Mouse (Mus musculus): Measurements from ENCODE around the gene Aplp2. TPM values are rescaled to one million over a fixed set of nuclear protein-coding genes. Genes with fewer than 3 reads are reported as not detected.

Gene Aplp2
- polyA plus RNA-seq, 1 experiment = 657 TPM

- Histone ChIP-seq H3K4me1 (ENCODE audit: control insufficient read depth, insufficient read depth, insufficient read length, low read length) (peaks cover 29% of the 10 kb centered on the region), H3K27ac (replicated peaks; ENCODE audit: low read depth, low read length) (no peak overlapping the region), H3K4me3 (ENCODE audit: insufficient read depth, low read depth, low read length) (no peak overlapping the region; the same call in 1 of the 2 replicates)
Observed at GRCm38 (mm10) chr9:31209502-31209901, 2.1 kb downstream of the Aplp2 start.

- Histone ChIP-seq H3K4me1 (ENCODE audit: control insufficient read depth, insufficient read depth, insufficient read length, low read length) (peaks cover 36% of the 10 kb centered on the region), H3K27ac (replicated peaks; ENCODE audit: low read depth, low read length) (no peak overlapping the region), H3K4me3 (ENCODE audit: insufficient read depth, low read depth, low read length) (no peak overlapping the region)
Observed at GRCm38 (mm10) chr9:31207732-31208131, 3.9 kb downstream of the Aplp2 start.

- Histone ChIP-seq H3K4me1 (ENCODE audit: control insufficient read depth, insufficient read depth, insufficient read length, low read length) (peaks cover 46% of the 10 kb centered on the region), H3K4me3 (ENCODE audit: insufficient read depth, low read depth, low read length) (no peak overlapping the region), H3K27ac (replicated peaks; ENCODE audit: low read depth, low read length) (peak overlapping the region; percentile 64)
Observed at GRCm38 (mm10) chr9:31204722-31205121, 6.9 kb downstream of the Aplp2 start.

GRCm38 (mm10) chr9:31203571-31204210 lies 7.9 kb downstream of the Aplp2 start:
- Histone ChIP-seq H3K4me3 (ENCODE audit: insufficient read depth, low read depth, low read length) (peak overlapping the region; percentile 4; the same call in 1 of the 2 replicates), H3K4me1 (ENCODE audit: control insufficient read depth, insufficient read depth, insufficient read length, low read length) (peaks cover 45% of the 10 kb centered on the region), H3K27ac (replicated peaks; ENCODE audit: low read depth, low read length) (peak overlapping the region; percentile 32)

- Histone ChIP-seq H3K27ac (replicated peaks; ENCODE audit: low read depth, low read length) (peak overlapping the region; percentile 32), H3K4me1 (ENCODE audit: control insufficient read depth, insufficient read depth, insufficient read length, low read length) (peaks cover 46% of the 10 kb centered on the region), H3K4me3 (ENCODE audit: insufficient read depth, low read depth, low read length) (no peak overlapping the region; the same call in 1 of the 2 replicates)
Observed at GRCm38 (mm10) chr9:31203068-31203467, 8.5 kb downstream of the Aplp2 start.

GRCm38 (mm10) chr9:31198614-31199013 lies 13.0 kb downstream of the Aplp2 start:
- Histone ChIP-seq H3K27ac (replicated peaks; ENCODE audit: low read depth, low read length) (0 out of 2 replicates have a peak overlapping the region, but pooled peaks have one; percentile 40), H3K4me1 (ENCODE audit: control insufficient read depth, insufficient read depth, insufficient read length, low read length) (peaks cover 22% of the 10 kb centered on the region), H3K4me3 (ENCODE audit: insufficient read depth, low read depth, low read length) (no peak overlapping the region)

- H3K27ac ChIP-seq (replicated peaks; ENCODE audit: low read depth, low read length) = no peak overlapping the region
Observed at GRCm38 (mm10) chr9:31197782-31198181, 13.8 kb downstream of the Aplp2 start.

GRCm38 (mm10) chr9:31196742-31197141 lies 14.9 kb downstream of the Aplp2 start:
- Histone ChIP-seq H3K4me1 (ENCODE audit: control insufficient read depth, insufficient read depth, insufficient read length, low read length) (peaks cover 15% of the 10 kb centered on the region), H3K27ac (replicated peaks; ENCODE audit: low read depth, low read length) (no peak overlapping the region), H3K4me3 (ENCODE audit: insufficient read depth, low read depth, low read length) (no peak overlapping the region)

More at GRCm38 (mm10) chr9:31197782-31198181, 13.8 kb downstream of the Aplp2 start:
- peaks cover 19% of the 10 kb centered on the region for H3K4me1 ChIP-seq (ENCODE audit: control insufficient read depth, insufficient read depth, insufficient read length, low read length)
- no peak overlapping the region for H3K4me3 ChIP-seq (ENCODE audit: insufficient read depth, low read depth, low read length)

- Histone ChIP-seq H3K27ac (replicated peaks; ENCODE audit: low read depth, low read length) (no peak overlapping the region), H3K4me3 (ENCODE audit: insufficient read depth, low read depth, low read length) (no peak overlapping the region), H3K4me1 (ENCODE audit: control insufficient read depth, insufficient read depth, insufficient read length, low read length) (peaks cover 18% of the 10 kb centered on the region)
Observed at GRCm38 (mm10) chr9:31195573-31195972, 16.0 kb downstream of the Aplp2 start.

GRCm38 (mm10) chr9:31192378-31192777 lies 19.2 kb downstream of the Aplp2 start:
- H3K27ac ChIP-seq (replicated peaks; ENCODE audit: low read depth, low read length) = no peak overlapping the region
- H3K4me1 ChIP-seq (ENCODE audit: control insufficient read depth, insufficient read depth, insufficient read length, low read length) = peaks cover 24% of the 10 kb centered on the region
- no peak overlapping the region for H3K4me3 ChIP-seq (ENCODE audit: insufficient read depth, low read depth, low read length)

- H3K4me1 ChIP-seq (ENCODE audit: control insufficient read depth, insufficient read depth, insufficient read length, low read length) = peaks cover 24% of the 10 kb centered on the region
- peak overlapping the region; percentile 49 for H3K27ac ChIP-seq (replicated peaks; ENCODE audit: low read depth, low read length)
- no peak overlapping the region for H3K4me3 ChIP-seq (ENCODE audit: insufficient read depth, low read depth, low read length)
Observed at GRCm38 (mm10) chr9:31191543-31191942, 20.1 kb downstream of the Aplp2 start.

- Histone ChIP-seq H3K4me1 (ENCODE audit: control insufficient read depth, insufficient read depth, insufficient read length, low read length) (peaks cover 22% of the 10 kb centered on the region), H3K27ac (replicated peaks; ENCODE audit: low read depth, low read length) (no peak overlapping the region), H3K4me3 (ENCODE audit: insufficient read depth, low read depth, low read length) (no peak overlapping the region)
Observed at GRCm38 (mm10) chr9:31189194-31189593, 22.4 kb downstream of the Aplp2 start.

GRCm38 (mm10) chr9:31184439-31184838 lies 27.2 kb downstream of the Aplp2 start:
- Histone ChIP-seq H3K4me3 (ENCODE audit: insufficient read depth, low read depth, low read length) (no peak overlapping the region), H3K27ac (replicated peaks; ENCODE audit: low read depth, low read length) (no peak overlapping the region), H3K4me1 (ENCODE audit: control insufficient read depth, insufficient read depth, insufficient read length, low read length) (peaks cover 30% of the 10 kb centered on the region)

GRCm38 (mm10) chr9:31183061-31183460 lies 28.6 kb downstream of the Aplp2 start:
- Histone ChIP-seq H3K27ac (replicated peaks; ENCODE audit: low read depth, low read length) (peak overlapping the region; percentile 35), H3K4me3 (ENCODE audit: insufficient read depth, low read depth, low read length) (no peak overlapping the region), H3K4me1 (ENCODE audit: control insufficient read depth, insufficient read depth, insufficient read length, low read length) (peaks cover 29% of the 10 kb centered on the region)

- Histone ChIP-seq H3K27ac (replicated peaks; ENCODE audit: low read depth, low read length) (no peak overlapping the region), H3K4me1 (ENCODE audit: control insufficient read depth, insufficient read depth, insufficient read length, low read length) (peaks cover 35% of the 10 kb centered on the region), H3K4me3 (ENCODE audit: insufficient read depth, low read depth, low read length) (no peak overlapping the region)
Observed at GRCm38 (mm10) chr9:31181291-31182085, 30.1 kb downstream of the Aplp2 start.

All from brown adipose tissue, adult 24 weeks (tissue).